Mouse (Mus musculus) E14TG2a.4 (cell line): Measurements from ENCODE around the gene Dnajb2.

ENCODE experiments used
- CTCF ChIP-seq: conservative IDR thresholded peaks from 2 replicates; pipeline ENCODE4 v1.5.1; 2014; ENCODE audit warnings: low read length
- NANOG ChIP-seq: IDR thresholded peaks from 2 replicates; pipeline ENCODE4 v1.6.1; 2014; ENCODE audit warnings: borderline replicate concordance, low read length, mixed read lengths
- POU5F1 ChIP-seq: IDR thresholded peaks from 2 replicates; pipeline ENCODE4 v1.6.1; 2014; ENCODE audit warnings: low read length, borderline replicate concordance

GRCm38 (mm10) chr1:75191258-75191621 lies 45.0 kb upstream of the Dnajb2 start:
- no peak for TF ChIP-seq CTCF
- no peak for TF ChIP-seq POU5F1
- TF ChIP-seq NANOG, result no peak
